Mouse (Mus musculus) brain, adult 2 months (tissue): Measurements from ENCODE around the gene Pctp.

Experiments
- DNase-seq: peaks from one replicate; pipeline ENCODE4 v3.0.0; 2011; ENCODE audit warnings: low read depth, low spot score

The Pctp gene

GRCm38 (mm10) chr11:89978353-89978831, 24.3 kb downstream of the Pctp start:
- DNase-seq = peak; percentile 17

- no peak for DNase-seq
These were observed 24.8 kb downstream of the Pctp start for GRCm38 (mm10) chr11:89977746-89978352.

GRCm38 (mm10) chr11:89976361-89976760, 26.3 kb downstream of the Pctp start:
- DNase-seq = no peak

GRCm38 (mm10) chr11:89971296-89971695, 31.4 kb downstream of the Pctp start:
- no peak for DNase-seq

DNA sequence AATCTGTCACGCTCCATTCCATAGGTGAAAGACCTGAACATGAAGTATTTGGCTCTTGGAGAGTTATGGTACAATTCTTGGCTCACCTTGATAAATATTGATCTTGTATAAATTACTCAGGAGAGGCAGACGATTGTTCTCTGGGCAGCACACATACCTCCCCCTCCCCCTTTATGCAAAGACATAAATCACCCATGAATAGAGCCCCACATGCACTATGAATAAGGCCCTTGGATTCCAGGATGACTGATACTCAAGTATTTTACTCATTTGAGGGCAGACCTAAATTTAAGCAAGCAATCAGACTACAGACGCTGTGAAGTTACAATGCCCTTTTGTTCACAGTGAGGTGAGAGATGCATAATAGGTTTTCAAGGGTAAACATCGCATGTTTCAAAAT, 32.0 kb downstream of the Pctp start:
- DNase-seq = no peak

- no peak for DNase-seq
These were observed 33.6 kb downstream of the Pctp start for GRCm38 (mm10) chr11:89969131-89969530.

GRCm38 (mm10) chr11:89950691-89951270, 51.9 kb downstream of the Pctp start:
- DNase-seq = peak; percentile 87

DNA sequence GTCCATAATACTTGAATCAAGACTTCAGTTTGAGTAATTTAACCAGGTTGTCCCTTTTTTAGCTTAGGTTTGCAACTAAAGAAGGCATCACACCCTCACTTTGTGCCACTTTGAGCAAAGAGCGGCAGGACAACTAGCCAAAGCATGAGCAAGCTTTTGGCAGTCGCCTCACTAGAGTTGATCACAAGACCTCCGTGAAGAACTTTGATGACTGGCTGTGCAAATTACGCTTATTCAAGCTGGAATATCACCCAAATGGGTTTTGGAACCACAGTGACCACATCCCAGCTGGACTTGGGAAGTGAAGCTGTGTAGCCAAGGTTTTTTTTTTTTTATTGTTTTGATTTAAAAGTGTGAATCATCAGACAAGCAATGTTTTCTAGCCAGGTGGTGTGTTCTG, 54.9 kb downstream of the Pctp start:
- no peak for DNase-seq

GRCm38 (mm10) chr11:89945159-89945558, 57.5 kb downstream of the Pctp start:
- DNase-seq = no peak

GRCm38 (mm10) chr11:89937241-89937640, 65.5 kb downstream of the Pctp start:
- no peak for DNase-seq
